Mouse (Mus musculus) kidney, embryonic 15.5 days (tissue): ENCODE data around the gene Cul3. TPM values are rescaled to one million over a fixed set of nuclear protein-coding genes. Genes with fewer than 3 reads are reported as not detected.

Experiments
- ATAC-seq: fragments of 200-750 bp; cut with Nextera tagmentation; replicated peaks from 2 replicates; pipeline ENCODE4 v1.8.0; 2017; ENCODE audit warnings: moderate TSS enrichment; ENCODE audit not compliant: low FRiP score
- H3K27ac ChIP-seq: fragments of 300-500 bp; sonication (generic); 2 replicates; pipeline ENCODE4 v1.5.1; 2015; ENCODE audit warnings: mild to moderate bottlenecking, inconsistent platforms
- H3K27me3 ChIP-seq: fragments of 300-500 bp; sonication (generic); 2 replicates; pipeline ENCODE4 v1.6.1; 2015; ENCODE audit warnings: inconsistent platforms
- H3K36me3 ChIP-seq: fragments of 300-500 bp; sonication (generic); 2 replicates; pipeline ENCODE4 v1.6.1; 2015; ENCODE audit warnings: inconsistent platforms
- H3K4me1 ChIP-seq: fragments of 300-500 bp; sonication (generic); 2 replicates; pipeline ENCODE4 v1.6.1; 2015; ENCODE audit warnings: inconsistent platforms
- H3K4me2 ChIP-seq: fragments of 300-500 bp; sonication (generic); 2 replicates; pipeline ENCODE4 v1.6.1; 2015; ENCODE audit warnings: moderate library complexity, mild to moderate bottlenecking, inconsistent platforms
- H3K4me3 ChIP-seq: fragments of 300-500 bp; sonication (generic); replicated peaks from 2 replicates; pipeline ENCODE4 v1.5.1; 2015; ENCODE audit warnings: mild to moderate bottlenecking, inconsistent platforms
- H3K9ac ChIP-seq: fragments of 300-500 bp; sonication (generic); 2 replicates; pipeline ENCODE4 v1.6.1; 2015; ENCODE audit warnings: mild to moderate bottlenecking, inconsistent platforms
- H3K9me3 ChIP-seq: fragments of 300-500 bp; sonication (generic); replicated peaks from 2 replicates; pipeline ENCODE4 v1.6.1; 2016; ENCODE audit warnings: inconsistent platforms
- WGBS: fragments of 180-500 bp; shearing (Covaris S2); methylation state at CpG from one replicate; pipeline ENCODE4 v1.1.7; 2015; ENCODE audit warnings: mixed read lengths; 5-methylcytosine and 5-hydroxymethylcytosine counted together
- polyA plus RNA-seq: library from polyadenylated mRNA; unstranded; fragments of >200 nt; fragmentation: Nextera tagmentation; extraction: Ambion mirVana; gene quantifications from 2 replicates; pipeline ENCODE4 v1.2.1, GENCODE M21; 2015

The Cul3 gene
- polyA plus RNA-seq, 1 experiment from 2014 or later = 28.7 TPM

DNA sequence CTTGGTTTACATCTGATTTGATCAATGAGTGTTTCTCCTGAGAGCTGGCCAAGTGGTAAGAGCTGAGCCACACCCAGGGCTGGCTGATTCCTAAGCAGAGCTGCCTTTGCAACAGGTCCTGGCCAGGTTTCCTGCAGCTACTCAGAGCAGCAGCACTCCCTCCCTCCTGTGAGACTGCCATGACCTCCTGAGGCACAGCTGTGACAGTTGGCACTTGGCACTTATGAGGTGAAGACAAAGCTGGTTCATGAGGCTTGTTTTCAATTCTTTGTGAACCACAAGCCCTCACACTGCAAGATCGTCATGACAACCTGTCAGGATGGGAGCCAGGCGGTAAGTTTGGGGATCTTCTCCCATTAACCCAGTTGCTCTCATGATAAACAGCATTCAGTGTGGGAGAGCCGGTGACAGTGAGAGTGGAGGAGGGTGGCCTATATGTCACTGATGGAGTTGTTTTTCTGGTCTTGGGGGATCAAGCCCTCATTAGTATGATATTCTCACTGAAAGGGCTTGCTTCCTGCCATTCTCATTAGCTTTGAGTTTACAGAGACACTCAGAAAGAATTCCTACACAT, 115.4 kb downstream of the Cul3 start:
- ATAC-seq = 0 out of 2 replicates have a peak, but pooled peaks have one; percentile 40
- H3K9ac ChIP-seq = no peak overlapping the region
- 20% methylated on average over 3 of the region's 3 CpGs for WGBS
- no peaks in the 10 kb centered on the region for H3K4me1 ChIP-seq
- H3K4me3 ChIP-seq = no peak overlapping the region
- no peak overlapping the region for H3K4me2 ChIP-seq
- no peaks in the 10 kb centered on the region for H3K27me3 ChIP-seq
- H3K9me3 ChIP-seq = no peaks in the 10 kb centered on the region
- no peaks in the 10 kb centered on the region for H3K36me3 ChIP-seq
- H3K27ac ChIP-seq = no peak overlapping the region

DNA sequence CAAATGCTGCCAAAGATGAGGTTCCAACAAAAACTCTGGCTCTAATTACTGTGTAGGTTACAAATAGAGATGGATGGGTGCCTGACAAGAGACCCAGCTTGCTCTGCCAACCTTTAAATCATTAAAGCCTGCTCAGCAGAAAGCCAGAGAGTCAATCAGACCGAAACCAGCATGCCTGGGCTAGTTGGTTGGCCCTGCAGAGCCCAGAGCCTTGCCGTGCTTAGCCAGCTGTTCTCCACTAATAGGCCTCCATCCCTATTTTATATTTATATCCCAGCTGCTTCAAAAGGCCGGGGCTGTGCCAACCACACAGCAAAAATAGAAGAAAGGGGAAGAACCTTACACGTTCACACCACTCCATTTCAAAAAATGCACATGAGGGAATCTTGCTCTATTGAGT, 119.1 kb downstream of the Cul3 start:
- Histone ChIP-seq H3K27ac (no peak overlapping the region), H3K9ac (no peak overlapping the region), H3K36me3 (no peaks in the 10 kb centered on the region), H3K4me2 (no peak overlapping the region), H3K27me3 (no peaks in the 10 kb centered on the region), H3K9me3 (no peaks in the 10 kb centered on the region), H3K4me3 (no peak overlapping the region), H3K4me1 (no peaks in the 10 kb centered on the region)
- ATAC-seq = no peak
- 43% methylated on average over 4 of the region's 4 CpGs for WGBS

GRCm38 (mm10) chr1:80218268-80218667, 122.0 kb downstream of the Cul3 start, which contains the start of gene Fam124b:
Fam124b (minus strand) TSS chr1:80218473.
- no peak within 1 kb of the TSS for H3K9ac ChIP-seq
- peak; percentile 83; the same call in 1 of the 2 replicates for ATAC-seq
- H3K36me3 ChIP-seq = no peaks in the 10 kb centered on the region
- H3K9me3 ChIP-seq = no peaks in the 10 kb centered on the region
- H3K4me3 ChIP-seq = no peak within 1 kb of the TSS
- H3K27ac ChIP-seq = peak within 1 kb of the TSS; percentile 62
- no peaks in the 10 kb centered on the region for H3K4me1 ChIP-seq
- no peak within 1 kb of the TSS for H3K4me2 ChIP-seq
- WGBS = 61% methylated on average over 6 of the region's 6 CpGs
- no peaks in the 10 kb centered on the region for H3K27me3 ChIP-seq

Other genes with a start within 250 kb of the Cul3 start
- 0.66 and 1.1 TPM in 2 replicates for gene Fam124b, start 122.0 kb downstream of the Cul3 start, polyA plus RNA-seq
- gene Gm45261, start 121.0 kb upstream of the Cul3 start, polyA plus RNA-seq = not detected in 2 replicates